Mouse (Mus musculus) lung, postnatal 0 days (tissue): ENCODE data around the gene Emc9. TPM values are rescaled to one million over a fixed set of nuclear protein-coding genes. Genes with fewer than 3 reads are reported as not detected.

ENCODE experiments used
- ATAC-seq: fragments of 200-750 bp; cut with Nextera tagmentation; 2 replicates; pipeline ENCODE4 v1.8.0; 2017; ENCODE audit warnings: moderate library complexity
- DNase-seq: peaks from one replicate; pipeline ENCODE4 v3.0.0-alpha.2; 2016; ENCODE audit warnings: low spot score
- H3K27ac ChIP-seq: fragments of 300-500 bp; sonication (generic); 2 replicates; pipeline ENCODE4 v1.5.1; 2014; ENCODE audit warnings: antibody characterized with exemption, mild to moderate bottlenecking, low read length, mixed read lengths
- H3K27me3 ChIP-seq: fragments of 300-500 bp; sonication (generic); replicated peaks from 2 replicates; pipeline ENCODE4 v1.6.1; 2014; ENCODE audit warnings: low read length, mixed read lengths; ENCODE audit not compliant: insufficient read depth
- H3K36me3 ChIP-seq: fragments of 300-500 bp; sonication (generic); 2 replicates; pipeline ENCODE4 v1.6.1; 2014; ENCODE audit warnings: low read length, mixed read lengths; ENCODE audit not compliant: insufficient read depth
- H3K4me1 ChIP-seq: fragments of 300-500 bp; sonication (generic); 2 replicates; pipeline ENCODE4 v1.6.1; 2014; ENCODE audit warnings: antibody characterized with exemption, low read depth, low read length, mixed read lengths; ENCODE audit not compliant: insufficient read depth
- H3K4me2 ChIP-seq: fragments of 300-500 bp; sonication (generic); replicated peaks from 2 replicates; pipeline ENCODE4 v1.6.1; 2014; ENCODE audit warnings: low read depth, mild to moderate bottlenecking, low read length, moderate library complexity, mixed read lengths
- H3K4me3 ChIP-seq: fragments of 300-500 bp; sonication (generic); 2 replicates; pipeline ENCODE4 v1.5.1; 2014; ENCODE audit warnings: low read depth, low read length
- H3K9ac ChIP-seq: fragments of 300-500 bp; sonication (generic); replicated peaks from 2 replicates; pipeline ENCODE4 v1.6.1; 2014; ENCODE audit warnings: low read depth, mild to moderate bottlenecking
- H3K9me3 ChIP-seq: fragments of 300-500 bp; sonication (generic); 2 replicates; pipeline ENCODE4 v1.6.1; 2016; ENCODE audit warnings: low read length, mixed read lengths
- CTCF ChIP-seq: IDR thresholded peaks from 2 replicates; pipeline ENCODE4 v1.5.1; 2016; ENCODE audit warnings: antibody characterized with exemption, mild to moderate bottlenecking
- EP300 ChIP-seq: IDR thresholded peaks from 2 replicates; pipeline ENCODE4 v1.6.1; 2016; ENCODE audit warnings: antibody characterized with exemption, mild to moderate bottlenecking, control low read depth
- WGBS: fragments of 180-500 bp; shearing (Covaris S2); extraction: QIAGEN DNeasy Blood & Tissue Kit; methylation state at CpG from one replicate; pipeline ENCODE4 v1.1.7; 2014; 5-methylcytosine and 5-hydroxymethylcytosine counted together
- polyA plus RNA-seq: library from polyadenylated mRNA; unstranded; fragments of >200 nt; fragmentation: Nextera tagmentation; extraction: Ambion mirVana; gene quantifications from 2 replicates; pipeline ENCODE4 v1.2.1, GENCODE M21; 2015

Gene Emc9
- polyA plus RNA-seq, 1 experiment from 2014 or later, result 18.3 TPM

DNA sequence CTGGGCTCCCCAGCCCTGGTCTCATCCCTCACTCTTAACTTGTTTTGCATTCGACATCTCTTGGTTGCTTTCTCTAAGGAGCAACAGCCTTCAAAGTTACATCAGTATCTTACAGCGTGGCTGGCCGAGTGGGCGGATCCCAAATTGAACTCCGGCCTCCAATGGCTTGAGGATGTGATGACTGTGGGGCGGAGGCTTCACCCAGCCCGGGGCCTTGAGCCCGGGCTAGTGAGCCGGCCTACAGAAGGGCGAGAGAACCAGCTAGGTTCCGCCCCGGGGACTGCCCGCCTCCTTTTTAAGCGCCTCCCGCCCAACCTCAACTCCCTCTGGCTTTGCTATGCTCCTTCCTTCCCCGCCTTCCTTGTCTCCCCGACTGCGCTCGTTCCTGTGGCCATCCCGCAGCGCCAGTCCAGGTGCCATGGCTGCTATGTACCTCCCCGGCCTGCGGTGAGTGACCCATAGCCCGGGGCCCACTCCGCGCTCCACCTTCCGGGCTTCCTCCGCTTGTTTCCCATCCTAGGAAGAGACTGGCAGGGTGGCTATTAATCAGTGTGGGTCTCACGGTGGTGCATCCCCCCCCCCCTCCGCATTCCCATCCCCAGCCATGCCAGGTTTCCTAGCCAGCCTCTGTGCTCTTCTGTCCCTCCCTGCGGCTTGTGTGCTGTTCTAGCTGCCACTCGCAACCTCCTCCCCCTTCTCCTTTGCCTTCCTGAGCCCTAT, 44.9 kb downstream of the Emc9 start, which contains the start of gene Pck2:
Gene Pck2, plus strand, starts transcription at position 200 of the 720 bp plus-strand sequence.
- Histone ChIP-seq H3K9ac (peak within 1 kb of the TSS; percentile 71), H3K4me3 (peak within 1 kb of the TSS; percentile 65), H3K9me3 (no peaks in the 10 kb centered on the region), H3K27ac (peak within 1 kb of the TSS; percentile 93), H3K36me3 (0 out of 2 replicates have a peak, but pooled peaks cover 8% of the 10 kb centered on the region), H3K27me3 (no peaks in the 10 kb centered on the region), H3K4me1 (peaks cover 8% of the 10 kb centered on the region; the same call in 1 of the 2 replicates), H3K4me2 (peak within 1 kb of the TSS; percentile 79)
- TF ChIP-seq EP300 (no peak), CTCF (no peak)
- ATAC-seq (peak; percentile 98), DNase-seq (peak; percentile 97)
- under 1% methylated on average over 29 of the region's 32 CpGs for WGBS

DNA sequence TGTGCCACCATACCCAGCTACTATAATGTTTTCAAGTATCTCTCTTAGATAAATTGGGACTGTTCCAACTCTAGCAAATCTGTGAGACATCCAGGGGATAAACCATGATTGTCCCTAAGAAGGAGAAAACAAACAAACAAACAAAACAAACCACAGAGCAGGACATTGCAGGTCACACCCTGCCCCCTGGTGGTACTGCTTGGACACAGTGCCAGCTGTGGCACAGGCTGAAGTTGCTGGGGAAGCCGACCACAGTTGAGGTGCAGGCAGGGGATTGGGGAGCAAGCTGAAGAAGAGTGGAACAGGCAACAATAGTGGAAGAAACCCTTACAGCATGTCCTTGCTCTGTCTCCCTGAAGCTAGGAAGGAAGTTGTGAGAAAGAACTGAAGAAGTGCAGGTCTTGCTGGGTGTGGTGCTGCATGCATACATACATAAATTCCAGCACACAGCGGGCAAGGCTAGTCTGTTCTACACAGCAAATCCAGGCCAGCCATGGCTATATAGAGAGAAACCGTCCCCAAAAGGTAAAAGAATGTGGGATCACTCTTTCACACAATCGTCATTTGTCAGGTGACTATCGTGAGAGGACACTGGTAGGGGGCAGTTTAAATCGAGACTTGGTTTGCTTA, 48.9 kb downstream of the Emc9 start:
- Histone ChIP-seq H3K9me3 (no peaks in the 10 kb centered on the region), H3K27ac (no peak overlapping the region), H3K4me2 (no peak overlapping the region), H3K9ac (no peak overlapping the region), H3K27me3 (no peaks in the 10 kb centered on the region), H3K4me3 (no peak overlapping the region), H3K36me3 (no peaks in the 10 kb centered on the region), H3K4me1 (0 out of 2 replicates have a peak, but pooled peaks cover 4% of the 10 kb centered on the region)
- 40% methylated on average over 6 of the region's 6 CpGs for WGBS
- DNase-seq, result peak; percentile 28
- ATAC-seq, result no peak
- TF ChIP-seq EP300 (no peak), CTCF (peak; percentile 87)

Other genes starting within 250 kb of the Emc9 start
- 54.8 and 57.5 TPM in 2 replicates for gene Dhrs4, start 106.5 kb downstream of the Emc9 start, polyA plus RNA-seq
- gene Carmil3, start 94.7 kb downstream of the Emc9 start, polyA plus RNA-seq, result 0.23 and 0.42 TPM in 2 replicates
- not detected in 2 replicates for gene Cpne6, start 74.9 kb downstream of the Emc9 start, polyA plus RNA-seq
- not detected in 2 replicates for gene Nrl, start 60.3 kb downstream of the Emc9 start, polyA plus RNA-seq
- 37.4 and 37.6 TPM in 2 replicates for gene Pck2, start 45.0 kb downstream of the Emc9 start, polyA plus RNA-seq
- gene Dcaf11, start 25.3 kb downstream of the Emc9 start, polyA plus RNA-seq, result 93.4 and 95.3 TPM in 2 replicates
- gene A730061H03Rik, start 24.9 kb downstream of the Emc9 start, polyA plus RNA-seq, result 1.8 and 2.3 TPM in 2 replicates
- gene Fitm1, start 9.7 kb downstream of the Emc9 start, polyA plus RNA-seq, result 1.3 and 1.5 TPM in 2 replicates
- 215 and 219 TPM in 2 replicates for gene Psme1, start 7.2 kb downstream of the Emc9 start, polyA plus RNA-seq
- 308 and 312 TPM in 2 replicates for gene Psme2, start 5.8 kb upstream of the Emc9 start, polyA plus RNA-seq
- 17.4 and 24.1 TPM in 2 replicates for gene Rnf31, start 6.4 kb upstream of the Emc9 start, polyA plus RNA-seq
- 26.2 and 29.5 TPM in 2 replicates for gene Irf9, start 18.3 kb upstream of the Emc9 start, polyA plus RNA-seq
- 4.4 and 4.7 TPM in 2 replicates for gene Rec8, start 32.7 kb upstream of the Emc9 start, polyA plus RNA-seq
- gene Ipo4, start 50.7 kb upstream of the Emc9 start, polyA plus RNA-seq, result 25.5 and 25.9 TPM in 2 replicates
- gene Gm49378, start 52.6 kb upstream of the Emc9 start, polyA plus RNA-seq, result 1.2 and 2.0 TPM in 2 replicates
- 84.3 and 91.1 TPM in 2 replicates for gene Tm9sf1, start 58.5 kb upstream of the Emc9 start, polyA plus RNA-seq
- 0.58 and 0.61 TPM in 2 replicates for gene Tssk4, start 64.9 kb upstream of the Emc9 start, polyA plus RNA-seq
- 46.2 and 47.6 TPM in 2 replicates for gene Mdp1, start 75.2 kb upstream of the Emc9 start, polyA plus RNA-seq
- 34.0 and 38.6 TPM in 2 replicates for gene Gmpr2, start 86.6 kb upstream of the Emc9 start, polyA plus RNA-seq
- gene Nedd8, start 86.8 kb upstream of the Emc9 start, polyA plus RNA-seq, result 369 and 396 TPM in 2 replicates
- gene Tinf2, start 96.5 kb upstream of the Emc9 start, polyA plus RNA-seq, result 18.8 and 19.9 TPM in 2 replicates
- 14.2 and 20.6 TPM in 2 replicates for gene Tgm1, start 128.6 kb upstream of the Emc9 start, polyA plus RNA-seq
- gene Rabggta, start 137.0 kb upstream of the Emc9 start, polyA plus RNA-seq, result 31.4 and 32.5 TPM in 2 replicates
- 74.1 and 83.5 TPM in 2 replicates for gene Dhrs1, start 160.4 kb upstream of the Emc9 start, polyA plus RNA-seq
- gene Nop9, start 160.4 kb upstream of the Emc9 start, polyA plus RNA-seq, result 16.2 and 19.5 TPM in 2 replicates
- gene Cideb, start 173.2 kb upstream of the Emc9 start, polyA plus RNA-seq, result 0.65 and 1.3 TPM in 2 replicates
- gene Ltb4r2, start 176.1 kb upstream of the Emc9 start, polyA plus RNA-seq, result 0.77 and 0.97 TPM in 2 replicates
- 4.1 and 4.6 TPM in 2 replicates for gene Ltb4r1, start 180.7 kb upstream of the Emc9 start, polyA plus RNA-seq
- gene Adcy4, start 198.8 kb upstream of the Emc9 start, polyA plus RNA-seq, result 29.3 and 33.3 TPM in 2 replicates
- 16.2 and 24.2 TPM in 2 replicates for gene Ripk3, start 203.6 kb upstream of the Emc9 start, polyA plus RNA-seq
- gene Nfatc4, start 237.8 kb upstream of the Emc9 start, polyA plus RNA-seq, result 17.1 and 18.1 TPM in 2 replicates